Mouse (Mus musculus) sigmoid colon, adult 10 weeks (tissue): ENCODE measurements around the gene Il13ra2. TPM values are rescaled to one million over a fixed set of nuclear protein-coding genes. Genes with fewer than 3 reads are reported as not detected.

Experiments used
- polyA plus RNA-seq: library from polyadenylated mRNA; stranded (reverse); fragments of 350-450 nt; fragmentation: Illumina TruSeq; extraction: RNeasy Lipid Tissue Mini Kit (QIAGEN cat#74804); gene quantifications from one replicate; pipeline ENCODE4 v1.2.3, GENCODE M21; 2014; ENCODE audit warnings: low read depth, low replicate concordance

Il13ra2 gene
- 2.6 TPM for polyA plus RNA-seq

DNA sequence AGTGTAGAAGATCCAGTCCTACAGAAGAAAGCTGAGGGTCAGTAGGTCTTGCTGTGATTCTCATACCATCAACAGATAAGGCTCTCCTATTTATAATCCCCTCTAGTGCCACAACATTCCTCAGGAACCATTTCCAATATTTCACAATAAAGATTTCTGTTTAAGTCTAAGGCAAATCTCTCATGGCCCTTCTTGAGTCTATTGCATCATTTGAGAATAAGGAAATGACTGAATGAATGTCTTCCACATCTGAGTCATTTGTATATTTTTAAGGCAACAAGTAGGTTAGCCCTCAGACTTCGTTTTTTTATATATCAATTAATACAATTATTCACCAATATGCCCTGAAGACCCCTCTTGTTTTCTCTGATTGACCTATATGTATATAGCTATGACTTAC lies at the start of gene Il13ra2:
TSS of gene Il13ra2 (minus strand) at position 64 of the 400 bp plus-strand sequence.

DNA sequence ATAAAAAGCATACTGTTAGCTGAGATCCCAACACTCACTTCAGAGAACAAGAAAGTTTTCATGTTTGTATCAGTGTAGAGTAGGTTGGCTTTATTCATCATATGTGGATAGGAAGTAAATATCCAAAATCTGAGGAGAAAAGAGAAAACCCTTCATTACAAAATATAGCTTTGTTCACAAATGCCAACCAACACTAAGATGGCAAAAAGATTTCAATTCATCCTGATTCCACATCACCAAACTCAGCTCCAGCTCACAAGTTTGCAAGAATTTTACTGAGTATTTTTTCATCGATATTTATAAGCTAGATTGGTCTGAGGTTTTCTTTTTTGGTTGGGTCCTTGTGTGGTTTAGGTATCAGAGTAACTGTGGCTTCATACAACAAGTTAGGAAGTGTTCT lies 24.6 kb upstream of the Il13ra2 start, which contains the start of gene Vmn1r239-ps:
TSS of gene Vmn1r239-ps (minus strand) at position 101 of the 400 bp plus-strand sequence.

Other genes with a start within 250 kb of the Il13ra2 start
- gene Vmn1r239-ps, start 24.5 kb upstream of the Il13ra2 start, polyA plus RNA-seq, result not detected
- 19.7 TPM for gene Lrch2, start 124.9 kb upstream of the Il13ra2 start, polyA plus RNA-seq